Mouse (Mus musculus): Measurements from ENCODE around the gene Spsb1.

Gene Spsb1

GRCm38 (mm10) chr4:149858584-149858983, 96.3 kb downstream of the Spsb1 start:
- no peak for DNase-seq (ENCODE audit: low spot score in 2 of 2)

GRCm38 (mm10) chr4:149858097-149858496, 96.7 kb downstream of the Spsb1 start:
- DNase-seq (ENCODE audit: low spot score in 2 of 2) = no peak

GRCm38 (mm10) chr4:149857688-149858087, 97.2 kb downstream of the Spsb1 start:
- no peak for DNase-seq (ENCODE audit: low spot score in 2 of 2)

GRCm38 (mm10) chr4:149855892-149856807, 98.7 kb downstream of the Spsb1 start:
- DNase-seq (ENCODE audit: low spot score in 2 of 2) = peak; percentile 73 to 91

GRCm38 (mm10) chr4:149855180-149855891, 99.5 kb downstream of the Spsb1 start:
- no peak for DNase-seq (ENCODE audit: low spot score in 2 of 2)

GRCm38 (mm10) chr4:149854770-149855169, 100.1 kb downstream of the Spsb1 start:
- DNase-seq (ENCODE audit: low spot score in 2 of 2) = peak in 1 of 2 experiments; percentile 27

GRCm38 (mm10) chr4:149854301-149854708, 100.5 kb downstream of the Spsb1 start:
- peak; percentile 52 to 82 for DNase-seq (ENCODE audit: low spot score in 2 of 2)

GRCm38 (mm10) chr4:149853698-149854284, 101.1 kb downstream of the Spsb1 start:
- no peak for DNase-seq (ENCODE audit: low spot score in 2 of 2)

- no peak for DNase-seq (ENCODE audit: low spot score in 2 of 2)
Observed at GRCm38 (mm10) chr4:149851554-149851953, 103.3 kb downstream of the Spsb1 start.

GRCm38 (mm10) chr4:149850674-149851073, 104.2 kb downstream of the Spsb1 start:
- DNase-seq (ENCODE audit: low spot score in 2 of 2) = no peak

- no peak for DNase-seq (ENCODE audit: low spot score in 2 of 2)
Observed at GRCm38 (mm10) chr4:149850045-149850444, 104.8 kb downstream of the Spsb1 start.

GRCm38 (mm10) chr4:149849035-149849434, 105.8 kb downstream of the Spsb1 start:
- no peak for DNase-seq (ENCODE audit: low spot score in 2 of 2)

- no peak for DNase-seq (ENCODE audit: low spot score in 2 of 2)
Observed at GRCm38 (mm10) chr4:149846861-149847631, 107.8 kb downstream of the Spsb1 start.
